Mouse (Mus musculus) hematopoietic stem cell, adult 5-6 weeks (primary cell): ENCODE measurements at regions not wholly inside any gene's neighbourhood (a gene's known extent, or its start where the extent isn't known, plus 50 kb on each side); places are given as distances from the start of the nearest gene placed in this dataset.

Experiments
- ATAC-seq, 2 experiments: fragments of 125-278 bp in 1 of 2; replicated peaks in 1 of 2; 2 replicates each; pipeline ENCODE4 v1.8.0; 2016 to 2017; ENCODE audit warnings: inconsistent platforms in 2 of 2, mild to moderate bottlenecking in 2 of 2, moderate number of reproducible peaks in 2 of 2, low read depth in 1 of 2, moderate TSS enrichment in 1 of 2; ENCODE audit not compliant: low FRiP score in 2 of 2, poor library complexity in 2 of 2, severe bottlenecking in 2 of 2, insufficient read depth in 1 of 2, low TSS enrichment in 1 of 2

GRCm38 (mm10) chr9:30355642-30356041, 71.3 kb upstream of the Snx19 start:
- ATAC-seq: no peak

- ATAC-seq: no peak
These were observed 57.1 kb upstream of the Snx19 start for GRCm38 (mm10) chr9:30369554-30370440.

DNA sequence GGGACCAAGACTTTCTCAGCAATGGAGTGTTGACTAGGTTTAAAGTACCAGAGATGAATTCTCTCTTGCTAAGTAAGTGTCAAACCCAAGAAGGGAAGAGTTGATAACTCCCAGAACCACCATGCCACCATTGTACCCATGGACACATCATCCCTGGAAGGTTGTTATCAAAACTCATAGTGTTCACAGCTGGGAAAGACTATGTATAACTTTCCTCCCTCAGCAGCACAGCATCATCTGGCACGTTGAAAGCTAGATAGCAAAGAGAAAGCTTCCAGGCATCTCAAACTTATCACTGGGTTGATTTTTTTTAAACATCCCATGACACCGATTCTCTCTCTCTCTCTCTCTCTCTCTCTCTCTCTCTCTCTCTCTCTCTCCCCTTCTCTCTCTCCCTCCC, 56.1 kb upstream of the Snx19 start:
- ATAC-seq: no peak

- no peak for ATAC-seq
These were observed 50.0 kb upstream of the Snx19 start for GRCm38 (mm10) chr9:30376908-30377307.
